9 mouse cellular contexts compared by ENCODE assay signal in the genomic region with DNA sequence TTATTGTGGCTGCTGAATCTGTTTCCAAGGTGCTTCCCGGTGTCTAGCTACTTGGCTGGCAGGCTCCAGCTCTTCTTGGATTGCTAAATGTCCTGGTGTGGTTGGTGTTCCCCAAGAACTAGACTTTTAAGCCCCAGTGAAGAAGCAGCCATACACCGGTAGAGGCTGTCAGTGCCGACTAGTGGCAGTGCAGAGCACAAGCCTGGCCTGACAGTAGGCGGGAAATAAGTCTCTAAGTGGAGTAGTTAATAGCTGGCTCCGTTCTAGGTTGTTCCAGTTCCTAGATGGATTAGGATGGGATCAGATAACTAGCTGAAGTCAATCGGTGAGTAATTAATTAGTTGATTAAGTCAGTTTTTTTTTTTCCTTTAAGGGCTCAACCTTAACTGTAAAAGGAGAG. TPM values are rescaled to one million over a fixed set of nuclear protein-coding genes. Genes with fewer than 3 reads are reported as not detected.
A peak's percentile ranks its signal among the peaks of the same experiment; 100 is the strongest.
DNase-seq lines count a peak whose midpoint lies in the region; ATAC-seq and TF ChIP-seq lines count a peak whose summit lies in the region.
"Had no signal": no experiment of that assay in that cellular context is flagged by ENCODE, and none has a peak within 500 bp of the region (broad histone marks: within the 10 kb centered on the region; RNA-seq: fewer than 3 reads in every experiment).

No protein-coding gene starts in this region.

- ATAC-seq in neural tube, embryonic 12.5 days (ENCODE audit: low FRiP score, low read depth), result no peak
- no peak for ATAC-seq in liver, embryonic 14.5 days (ENCODE audit: insufficient read depth)
- ATAC-seq in stomach, postnatal 0 days (ENCODE audit: low FRiP score, low TSS enrichment), result no peak
- ATAC-seq in monocyte, adult 5-6 weeks (replicated peaks; ENCODE audit: insufficient number of reproducible peaks, low FRiP score, low TSS enrichment, poor library complexity, severe bottlenecking), result no peak

- TF ChIP-seq POLR2A in brain, embryonic 14.5 days (IDR thresholded peaks at IDR 0.05; ENCODE audit: borderline replicate concordance, extremely low read depth, insufficient read depth, insufficient read length, poor library complexity, severe bottlenecking), result no peak

- no peak overlapping the region for H3K4me3 ChIP-seq in neural tube, embryonic 12.5 days
- H3K4me3 ChIP-seq in liver, embryonic 14.5 days (ENCODE audit: insufficient read depth in 1 of 2, low read depth in 2 of 2, low read length in 2 of 2), result no peak overlapping the region
- no peak overlapping the region for H3K4me3 ChIP-seq in stomach, postnatal 0 days (ENCODE audit: low read depth, low read length)
- H3K4me3 ChIP-seq: embryonic facial prominence, embryonic 13.5 days had no signal

- 73% methylated on average over 6 of the region's 6 CpGs for WGBS in neural tube, embryonic 12.5 days
- 51% methylated on average over 6 of the region's 6 CpGs for WGBS in liver, embryonic 14.5 days (ENCODE audit: insufficient replicate concordance)
- 26% methylated on average over 6 of the region's 6 CpGs for WGBS in stomach, postnatal 0 days

- TF ChIP-seq CTCF in brain, embryonic 14.5 days (IDR thresholded peaks at IDR 0.05; ENCODE audit: borderline replicate concordance, extremely low read depth, insufficient read depth, insufficient read length), result peak; percentile 49; the same call in 1 of the 2 replicates
- peak; percentile 69 for TF ChIP-seq CTCF in liver, embryonic 14.5 days (IDR thresholded peaks at IDR 0.05; ENCODE audit: low read depth)
- TF ChIP-seq CTCF in stomach, postnatal 0 days (IDR thresholded peaks at IDR 0.05; ENCODE audit: low read depth), result peak; percentile 76

- DNase-seq in gastrocnemius, adult 18-20 months (ENCODE audit: low spot score), result peak; percentile 43
- no peak for DNase-seq in gastrocnemius, postnatal 10 days
- no peak for DNase-seq in neural tube, embryonic 10.5 days (ENCODE audit: extremely low spot score, low spot score)
- DNase-seq in brain, embryonic 14.5 days (ENCODE audit: low read depth), result peak; percentile 38
- no peak for DNase-seq in liver, embryonic 14.5 days (ENCODE audit: low read depth in 3 of 3, low spot score in 3 of 3)
- no peak for DNase-seq in stomach, postnatal 0 days (ENCODE audit: low spot score)

- peaks cover 29% of the 10 kb centered on the region for H3K4me1 ChIP-seq in neural tube, embryonic 12.5 days
- H3K4me1 ChIP-seq in liver, embryonic 14.5 days (replicated peaks; ENCODE audit: control insufficient read depth in 2 of 2, insufficient read depth in 2 of 2, low read length in 1 of 2), result peaks cover 14 to 27% of the 10 kb centered on the region in 2 experiments
- H3K4me1 ChIP-seq in stomach, postnatal 0 days (replicated peaks; ENCODE audit: control insufficient read depth, insufficient read depth), result peaks cover 11% of the 10 kb centered on the region

- H3K9ac ChIP-seq in neural tube, embryonic 12.5 days, result no peak overlapping the region
- no peak overlapping the region for H3K9ac ChIP-seq in liver, embryonic 14.5 days (replicated peaks)
- H3K9ac ChIP-seq in stomach, postnatal 0 days (ENCODE audit: low read length), result no peak overlapping the region
- H3K9ac ChIP-seq: embryonic facial prominence, embryonic 13.5 days had no signal

- H3K27me3 ChIP-seq in neural tube, embryonic 12.5 days (replicated peaks), result no peaks in the 10 kb centered on the region
- H3K27me3 ChIP-seq in liver, embryonic 14.5 days (ENCODE audit: control insufficient read depth, insufficient read depth, low read length), result no peaks in the 10 kb centered on the region
- H3K27me3 ChIP-seq in stomach, postnatal 0 days (ENCODE audit: control insufficient read depth, insufficient read depth, low read length), result no peaks in the 10 kb centered on the region
- H3K27me3 ChIP-seq: embryonic facial prominence, embryonic 13.5 days had no signal

- H3K4me2 ChIP-seq in neural tube, embryonic 12.5 days (replicated peaks), result peak overlapping the region; percentile 20; the same call in 1 of the 2 replicates
- H3K4me2 ChIP-seq in liver, embryonic 14.5 days (ENCODE audit: low read depth), result no peak overlapping the region
- no peak overlapping the region for H3K4me2 ChIP-seq in stomach, postnatal 0 days (replicated peaks; ENCODE audit: low read depth)
- H3K4me2 ChIP-seq: embryonic facial prominence, embryonic 13.5 days had no signal

- no peak for TF ChIP-seq EP300 in liver, embryonic 14.5 days (IDR thresholded peaks at IDR 0.05; ENCODE audit: low read depth)
- no peak for TF ChIP-seq EP300 in stomach, postnatal 0 days (optimal IDR thresholded peaks at IDR 0.05)

- H3K36me3 ChIP-seq in neural tube, embryonic 12.5 days, result peaks cover 15% of the 10 kb centered on the region; the same call in 1 of the 2 replicates
- no peaks in the 10 kb centered on the region; the same call in 1 of the 2 replicates for H3K36me3 ChIP-seq in liver, embryonic 14.5 days (replicated peaks; ENCODE audit: control insufficient read depth, insufficient read depth, low read depth)
- no peaks in the 10 kb centered on the region for H3K36me3 ChIP-seq in stomach, postnatal 0 days (ENCODE audit: control insufficient read depth, insufficient read depth, low read length)

- H3K9me3 ChIP-seq in neural tube, embryonic 12.5 days, result no peaks in the 10 kb centered on the region
- no peaks in the 10 kb centered on the region for H3K9me3 ChIP-seq in liver, embryonic 14.5 days (ENCODE audit: control insufficient read depth, low read length)
- H3K9me3 ChIP-seq in stomach, postnatal 0 days (ENCODE audit: control insufficient read depth, low read length), result no peaks in the 10 kb centered on the region
- H3K9me3 ChIP-seq: embryonic facial prominence, embryonic 13.5 days had no signal

- no peak overlapping the region for H3K27ac ChIP-seq in neural tube, embryonic 12.5 days
- no peak overlapping the region for H3K27ac ChIP-seq in liver, embryonic 14.5 days
- no peak overlapping the region for H3K27ac ChIP-seq in stomach, postnatal 0 days (replicated peaks)
- H3K27ac ChIP-seq: embryonic facial prominence, embryonic 13.5 days had no signal

RNA-seq across cellular contexts. Expression of gene Zbtb2, which starts 3.9 kb away (rescaled TPM):
- 1 to 10 TPM; 4.4 to 5.2 TPM for total RNA-seq in gastrocnemius, adult 18-20 months (2021)
- 1 to 10 TPM; 6.2 to 7.2 TPM for total RNA-seq in gastrocnemius, postnatal 10 days (2021)
- 19.6 and 20.1 TPM in 2 replicates for polyA plus RNA-seq in neural tube, embryonic 12.5 days (2016; fragmentation: Nextera tagmentation; extraction: Ambion mirVana)
- 16.3 and 16.8 TPM in 2 replicates for polyA plus RNA-seq in brain, embryonic 14.5 days (2012; rRNA removed)
- polyA plus RNA-seq in liver, embryonic 14.5 days (2012; rRNA removed), result 2.9 and 3.1 TPM in 2 replicates
- 3.0 and 4.7 TPM in 2 replicates for polyA plus RNA-seq in liver, embryonic 14.5 days (2014; fragmentation: Nextera tagmentation; extraction: Ambion mirVana)
- 5.3 and 5.8 TPM in 2 replicates for polyA plus RNA-seq in stomach, postnatal 0 days (2015; fragmentation: Nextera tagmentation; extraction: Ambion mirVana)
- 25.2 to 30.1 TPM (median 28.5 TPM) in 3 replicates for total RNA-seq in monocyte, adult 5-6 weeks (2017)

RNA-seq across cellular contexts. Expression of gene Rmnd1, which starts 40.3 kb away (rescaled TPM):
- 10 to 100 TPM; 32.3 to 35.2 TPM for total RNA-seq in gastrocnemius, adult 18-20 months (2021)
- 10 to 100 TPM; 24.3 to 31.3 TPM for total RNA-seq in gastrocnemius, postnatal 10 days (2021)
- polyA plus RNA-seq in neural tube, embryonic 12.5 days (2016; fragmentation: Nextera tagmentation; extraction: Ambion mirVana), result 48.9 and 49.4 TPM in 2 replicates
- polyA plus RNA-seq in brain, embryonic 14.5 days (2012; rRNA removed), result 53.3 and 67.1 TPM in 2 replicates
- 17.2 and 19.8 TPM in 2 replicates for polyA plus RNA-seq in liver, embryonic 14.5 days (2012; rRNA removed)
- polyA plus RNA-seq in liver, embryonic 14.5 days (2014; fragmentation: Nextera tagmentation; extraction: Ambion mirVana), result 18.0 and 19.3 TPM in 2 replicates
- polyA plus RNA-seq in stomach, postnatal 0 days (2015; fragmentation: Nextera tagmentation; extraction: Ambion mirVana), result 16.6 and 19.3 TPM in 2 replicates
- 36.2 to 50.5 TPM (median 46.3 TPM) in 3 replicates for total RNA-seq in monocyte, adult 5-6 weeks (2017)

RNA-seq across cellular contexts. Expression of gene Armt1, which starts 40.4 kb away (rescaled TPM):
- total RNA-seq in gastrocnemius, adult 18-20 months (2021), result 10 to 100 TPM; 15.2 to 16.1 TPM
- 10 to 100 TPM; 10.4 to 11.0 TPM for total RNA-seq in gastrocnemius, postnatal 10 days (2021)
- polyA plus RNA-seq in neural tube, embryonic 12.5 days (2016; fragmentation: Nextera tagmentation; extraction: Ambion mirVana), result 20.5 and 21.2 TPM in 2 replicates
- polyA plus RNA-seq in brain, embryonic 14.5 days (2012; rRNA removed), result 14.0 and 15.6 TPM in 2 replicates
- polyA plus RNA-seq in liver, embryonic 14.5 days (2012; rRNA removed), result 8.9 and 12.8 TPM in 2 replicates
- 14.1 and 16.1 TPM in 2 replicates for polyA plus RNA-seq in liver, embryonic 14.5 days (2014; fragmentation: Nextera tagmentation; extraction: Ambion mirVana)
- polyA plus RNA-seq in stomach, postnatal 0 days (2015; fragmentation: Nextera tagmentation; extraction: Ambion mirVana), result 7.5 and 8.1 TPM in 2 replicates
- total RNA-seq in monocyte, adult 5-6 weeks (2017), result 14.9 to 33.3 TPM (median 21.4 TPM) in 3 replicates

Comparison
In these comparisons a context has a peak if more than half of its experiments do, and no peak if none do; other contexts are left out.
1. DNase-seq: peak in gastrocnemius, adult 18-20 months (single experiment) and brain, embryonic 14.5 days (single experiment); none in gastrocnemius, postnatal 10 days (single experiment), neural tube, embryonic 10.5 days (single experiment), liver, embryonic 14.5 days (0 of 3) and stomach, postnatal 0 days (single experiment).
2. Peak in every context shown above with its lines, with median percentiles within 50 percentile points of each other: CTCF ChIP-seq.